Mouse (Mus musculus) spleen, adult 2 months (tissue): ENCODE data around the gene Trpm4. TPM values are rescaled to one million over a fixed set of nuclear protein-coding genes. Genes with fewer than 3 reads are reported as not detected.

ENCODE experiments used
- DNase-seq, 2 experiments: peaks; one replicate each; pipeline versions ENCODE4 v3.0.0 to v3.0.0-alpha.2; 2012 to 2021; ENCODE audit warnings: low spot score in 2 of 2, low read depth in 1 of 2
- H3K27ac ChIP-seq: fragments of 200-500 bp; 2 replicates; pipeline ENCODE4 v1.5.1; 2012; ENCODE audit warnings: low read length, inconsistent platforms; ENCODE audit not compliant: insufficient read depth
- H3K27me3 ChIP-seq: fragments of 200-500 bp; 2 replicates; pipeline ENCODE4 v1.6.1; 2012; ENCODE audit warnings: mild to moderate bottlenecking, moderate library complexity, low read length, inconsistent platforms; ENCODE audit not compliant: control insufficient read depth, insufficient read depth
- H3K36me3 ChIP-seq: fragments of 200-500 bp; 2 replicates; pipeline ENCODE4 v1.6.1; 2012; ENCODE audit warnings: mild to moderate bottlenecking, low read length, inconsistent platforms; ENCODE audit not compliant: control insufficient read depth, insufficient read depth
- H3K4me1 ChIP-seq: fragments of 200-500 bp; 2 replicates; pipeline ENCODE4 v1.6.1; 2011; ENCODE audit warnings: inconsistent platforms; ENCODE audit not compliant: control insufficient read depth, insufficient read depth, insufficient read length
- H3K4me3 ChIP-seq: fragments of 200-500 bp; 2 replicates; pipeline ENCODE4 v1.5.1; 2011; ENCODE audit warnings: mild to moderate bottlenecking, inconsistent platforms; ENCODE audit not compliant: insufficient read depth, insufficient read length; ENCODE audit errors: extremely low read depth
- CTCF ChIP-seq: fragments of 200-500 bp; IDR thresholded peaks from 2 replicates; pipeline ENCODE4 v1.5.1; 2011; ENCODE audit warnings: mild to moderate bottlenecking, inconsistent platforms; ENCODE audit not compliant: insufficient read depth, insufficient read length, insufficient replicate concordance; ENCODE audit errors: extremely low read depth
- POLR2A ChIP-seq: fragments of 200-500 bp; IDR thresholded peaks from 2 replicates; pipeline ENCODE4 v1.6.1; 2011; ENCODE audit warnings: low read depth, low read length, inconsistent platforms
- WGBS: fragments of 180-500 bp; shearing (Covaris S2); methylation state at CpG from one replicate; pipeline ENCODE4 v1.1.7; 2018; 5-methylcytosine and 5-hydroxymethylcytosine counted together
- polyA plus RNA-seq: library from polyadenylated mRNA; depleted of rRNA; stranded (reverse); fragments of >200 nt; gene quantifications from 2 replicates; pipeline ENCODE4 v1.2.3, GENCODE M21; 2012; rRNA removed

Gene Trpm4
- 7.9 and 10.0 TPM in 2 replicates for polyA plus RNA-seq

DNA sequence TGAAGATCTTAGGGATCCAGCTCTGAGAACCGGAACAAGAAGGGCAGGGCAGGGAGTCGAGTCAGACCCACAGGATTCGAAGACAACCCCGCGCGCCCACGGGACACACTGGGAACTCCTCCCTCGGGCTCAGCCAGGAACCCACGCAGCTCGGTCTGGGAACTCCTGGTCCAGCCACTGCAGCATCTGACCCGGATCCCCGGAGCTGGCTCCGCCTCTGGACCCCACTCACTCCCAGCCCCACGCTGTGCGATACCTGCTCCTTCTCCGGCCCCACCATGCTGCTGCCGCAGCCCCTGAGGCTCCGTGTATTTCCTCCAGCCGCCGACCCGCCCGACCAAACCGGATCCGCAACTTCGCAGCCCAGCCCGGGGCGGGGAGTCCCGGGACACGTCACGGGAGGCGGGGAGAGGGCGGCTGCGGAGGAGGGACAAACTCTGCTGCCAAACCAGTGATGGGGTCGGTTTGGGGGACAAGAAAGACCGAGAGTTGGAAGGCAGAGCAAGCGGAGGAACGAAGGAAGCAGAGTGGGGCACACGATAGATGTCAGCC is at the start of gene Trpm4:
Trpm4 (minus strand) TSS at position 350 of the 552 bp plus-strand sequence.
- peaks cover 15% of the 10 kb centered on the region; the same call in 1 of the 2 replicates for H3K4me1 ChIP-seq
- peak within 1 kb of the TSS; percentile 50; the same call in 1 of the 2 replicates for H3K27ac ChIP-seq
- TF ChIP-seq CTCF (no peak), POLR2A (no peak)

DNA sequence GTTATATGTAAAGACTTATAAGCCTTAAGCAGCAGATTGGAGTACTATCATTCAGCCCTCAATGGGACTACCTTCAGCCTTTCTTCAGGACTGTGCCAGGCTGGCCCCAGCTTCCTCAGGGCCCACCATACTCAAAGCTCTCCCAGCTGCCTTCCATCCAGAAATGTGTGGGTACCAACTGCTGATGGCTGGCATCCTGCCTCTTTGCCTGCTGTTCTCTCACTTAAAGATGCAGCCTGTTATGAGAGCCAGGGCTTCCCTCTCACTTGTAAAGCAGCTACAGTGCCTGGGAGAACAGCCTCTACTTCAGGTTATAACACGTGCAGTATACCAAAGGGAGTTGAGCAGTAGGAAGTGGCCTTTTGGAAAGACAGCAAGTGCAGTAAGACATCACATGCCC is 42.5 kb upstream of the Trpm4 start:
- WGBS = 94% methylated on average over 1 of the region's 1 CpGs
- Histone ChIP-seq H3K4me3 (no peak overlapping the region), H3K4me1 (no peaks in the 10 kb centered on the region), H3K27ac (no peak overlapping the region), H3K27me3 (no peaks in the 10 kb centered on the region), H3K36me3 (peaks cover 36% of the 10 kb centered on the region)
- TF ChIP-seq POLR2A = no peak
- TF ChIP-seq CTCF = no peak
- DNase-seq = no peak

More for the DNA sequence above, at the start of gene Trpm4:
- Histone ChIP-seq H3K36me3 (no peaks in the 10 kb centered on the region), H3K4me3 (peak within 1 kb of the TSS; percentile 85), H3K27me3 (0 out of 2 replicates have a peak, but pooled peaks cover 2% of the 10 kb centered on the region)
- peak; percentile 47 to 82 for DNase-seq
- WGBS = under 1% methylated on average over 38 of the region's 38 CpGs

DNA sequence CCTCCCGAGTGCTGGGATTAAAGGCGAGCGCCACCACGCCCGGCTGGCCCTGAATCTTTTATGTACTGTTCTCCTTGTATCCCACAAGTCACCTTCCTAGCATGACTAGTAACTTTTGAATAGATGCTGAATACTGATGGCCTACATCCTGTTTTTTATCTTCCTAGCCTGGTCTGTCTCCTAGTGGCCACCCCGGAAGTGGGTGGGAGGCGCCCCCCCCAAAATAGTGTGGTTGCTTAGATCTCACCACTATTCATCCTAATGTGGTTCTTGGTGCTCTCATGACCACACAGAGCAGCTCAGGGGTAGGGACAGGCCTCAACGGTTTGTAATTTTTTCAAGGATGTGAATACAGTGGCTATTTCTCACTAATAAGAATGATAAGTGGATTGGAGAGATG is 41.0 kb upstream of the Trpm4 start:
- 80% methylated on average over 8 of the region's 8 CpGs for WGBS
- no peak overlapping the region for H3K27ac ChIP-seq
- H3K36me3 ChIP-seq = peaks cover 27% of the 10 kb centered on the region
- H3K4me1 ChIP-seq = peaks cover 4% of the 10 kb centered on the region
- TF ChIP-seq POLR2A (no peak), CTCF (no peak)
- H3K4me3 ChIP-seq = no peak overlapping the region
- no peak for DNase-seq
- peaks cover 4% of the 10 kb centered on the region; the same call in 1 of the 2 replicates for H3K27me3 ChIP-seq

GRCm38 (mm10) chr7:45372371-45372770 is 38.8 kb upstream of the Trpm4 start:
- no peak overlapping the region for H3K4me3 ChIP-seq
- peaks cover 4% of the 10 kb centered on the region; the same call in 1 of the 2 replicates for H3K27me3 ChIP-seq
- DNase-seq = no peak
- H3K27ac ChIP-seq = no peak overlapping the region
- peaks cover 9% of the 10 kb centered on the region for H3K4me1 ChIP-seq
- TF ChIP-seq CTCF = no peak
- TF ChIP-seq POLR2A = no peak
- H3K36me3 ChIP-seq = peaks cover 21% of the 10 kb centered on the region
- whole genome bisulfite sequencing = 86% methylated on average over 5 of the region's 5 CpGs

DNA sequence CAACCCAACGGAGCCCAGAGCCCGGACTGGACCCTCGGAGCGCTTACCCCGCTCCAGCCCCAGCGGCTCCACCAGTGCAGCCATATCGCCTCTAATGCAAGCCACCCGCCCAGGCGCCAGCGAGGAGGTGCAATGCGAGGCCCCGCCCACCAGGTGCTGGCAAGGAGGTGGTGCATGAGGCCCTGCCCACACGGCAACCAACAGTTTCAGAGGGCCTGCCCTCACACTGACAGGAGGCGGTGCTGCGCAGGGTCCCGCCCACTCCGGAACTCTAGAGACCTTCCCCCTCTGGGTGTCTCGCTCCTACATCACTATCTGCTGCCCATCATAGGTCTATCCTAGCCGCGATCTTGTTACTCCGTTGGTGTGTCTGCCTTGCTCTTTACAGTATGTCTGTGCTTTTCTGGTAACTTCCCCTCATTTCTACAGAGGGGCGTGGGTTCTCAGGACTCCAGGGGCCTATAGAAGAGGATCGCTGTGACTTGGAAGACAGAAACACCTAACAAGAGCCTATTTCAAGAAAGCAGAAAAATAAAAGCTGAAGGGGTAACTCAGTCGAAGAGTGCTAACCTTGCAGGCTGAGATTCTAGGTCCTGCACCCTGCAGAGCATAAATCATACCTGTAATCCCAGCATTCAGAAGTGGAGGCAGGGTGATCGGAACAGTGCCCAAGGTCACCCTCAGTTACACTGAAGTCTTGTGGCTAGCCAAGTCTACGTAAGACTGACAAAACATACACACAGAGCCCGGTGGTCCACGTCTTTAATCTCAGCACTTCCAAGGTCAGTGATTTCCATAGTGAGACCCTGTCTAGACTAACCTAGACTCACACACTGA is 37.1 kb upstream of the Trpm4 start, which contains the start of gene Lin7b:
Lin7b (minus strand) TSS at position 109 of the 837 bp plus-strand sequence.
- DNase-seq = peak; percentile 68 to 88
- Histone ChIP-seq H3K4me1 (peaks cover 13% of the 10 kb centered on the region), H3K4me3 (peak within 1 kb of the TSS; percentile 48), H3K27me3 (peaks cover 12% of the 10 kb centered on the region), H3K27ac (no peak within 1 kb of the TSS), H3K36me3 (peaks cover 4% of the 10 kb centered on the region; the same call in 1 of the 2 replicates)
- WGBS = 10% methylated on average over 28 of the region's 28 CpGs
- TF ChIP-seq POLR2A = no peak
- no peak for TF ChIP-seq CTCF

- no peak overlapping the region for H3K27ac ChIP-seq
- TF ChIP-seq POLR2A (no peak), CTCF (no peak)
- peaks cover 1% of the 10 kb centered on the region; the same call in 1 of the 2 replicates for H3K36me3 ChIP-seq
- 12% methylated on average over 44 of the region's 52 CpGs for WGBS
- H3K27me3 ChIP-seq = peaks cover 12% of the 10 kb centered on the region
- peaks cover 13% of the 10 kb centered on the region for H3K4me1 ChIP-seq
- H3K4me3 ChIP-seq = peak overlapping the region; percentile 48
- no peak for DNase-seq
These were observed 36.4 kb upstream of the Trpm4 start for GRCm38 (mm10) chr7:45369836-45370474.
